Mouse (Mus musculus) 416B (cell line): ENCODE results near the gene Hoxa3.

Source experiments
- DNase-seq: peaks from one replicate; pipeline ENCODE4 v3.0.0; 2011; ENCODE audit warnings: low read depth

Gene Hoxa3

GRCm38 (mm10) chr6:52205221-52205620 lies 7.9 kb downstream of the Hoxa3 start:
- DNase-seq, result no peak

GRCm38 (mm10) chr6:52204050-52204752 lies 8.9 kb downstream of the Hoxa3 start, which contains the start of gene Hoxa5:
Gene Hoxa5 (minus strand): TSS chr6:52204587.
- no peak for DNase-seq

- DNase-seq, result no peak
These were observed 9.6 kb downstream of the Hoxa3 start for GRCm38 (mm10) chr6:52203371-52204049.

- DNase-seq, result no peak
These were observed 10.1 kb downstream of the Hoxa3 start for GRCm38 (mm10) chr6:52203121-52203370.

- DNase-seq, result no peak
These were observed 10.6 kb downstream of the Hoxa3 start for GRCm38 (mm10) chr6:52202362-52203120.

GRCm38 (mm10) chr6:52201269-52201668 lies 11.9 kb downstream of the Hoxa3 start:
- no peak for DNase-seq

- no peak for DNase-seq
These were observed 12.3 kb downstream of the Hoxa3 start for GRCm38 (mm10) chr6:52200751-52201250.

GRCm38 (mm10) chr6:52200073-52200750 lies 12.9 kb downstream of the Hoxa3 start:
- no peak for DNase-seq

- DNase-seq, result no peak
These were observed 15.9 kb downstream of the Hoxa3 start for GRCm38 (mm10) chr6:52197271-52197670.

GRCm38 (mm10) chr6:52196811-52197210 lies 16.3 kb downstream of the Hoxa3 start:
- DNase-seq, result no peak

- DNase-seq, result no peak
These were observed 18.4 kb downstream of the Hoxa3 start for GRCm38 (mm10) chr6:52194690-52195089.

GRCm38 (mm10) chr6:52191860-52192550 lies 21.1 kb downstream of the Hoxa3 start:
- no peak for DNase-seq

GRCm38 (mm10) chr6:52190906-52191810 lies 22.0 kb downstream of the Hoxa3 start, which contains the start of gene Hoxa4:
Gene Hoxa4 (minus strand): TSS chr6:52191753.
- DNase-seq, result no peak

- DNase-seq, result no peak
These were observed 22.7 kb downstream of the Hoxa3 start for GRCm38 (mm10) chr6:52190410-52190809.

GRCm38 (mm10) chr6:52189909-52190308 lies 23.2 kb downstream of the Hoxa3 start:
- DNase-seq, result no peak

GRCm38 (mm10) chr6:52189172-52189591 lies 24.0 kb downstream of the Hoxa3 start:
- no peak for DNase-seq

GRCm38 (mm10) chr6:52186500-52186899 lies 26.6 kb downstream of the Hoxa3 start:
- no peak for DNase-seq

- DNase-seq, result no peak
These were observed 27.3 kb downstream of the Hoxa3 start for GRCm38 (mm10) chr6:52185834-52186233.

GRCm38 (mm10) chr6:52185222-52185621 lies 27.9 kb downstream of the Hoxa3 start:
- no peak for DNase-seq

GRCm38 (mm10) chr6:52184668-52185067 lies 28.5 kb downstream of the Hoxa3 start:
- DNase-seq, result no peak
